Mouse (Mus musculus): ENCODE data around the gene Wnt7a.

DNA sequence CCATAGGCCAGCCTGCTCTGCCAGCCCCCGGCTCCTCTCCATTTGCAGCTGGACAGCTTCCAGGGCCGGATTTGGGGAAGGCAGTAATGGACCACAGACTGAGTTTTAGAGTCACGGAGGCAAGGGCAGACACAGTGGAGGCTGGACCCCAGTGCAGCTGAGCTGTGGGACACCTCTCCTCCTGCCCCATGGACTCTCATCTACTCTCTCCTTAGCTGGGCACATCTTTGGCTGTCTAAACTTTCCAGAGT, 64.3 kb downstream of the Wnt7a start:
- TF ChIP-seq CTCF (IDR thresholded peaks at IDR 0.05; ENCODE audit: control insufficient read depth, insufficient read depth, insufficient read length): no peak
- TF ChIP-seq USF1 (IDR thresholded peaks at IDR 0.05; ENCODE audit: low read depth): no peak
- TF ChIP-seq MAX (IDR thresholded peaks at IDR 0.05): no peak
- TF ChIP-seq MYOD1 (IDR thresholded peaks at IDR 0.05; ENCODE audit: control insufficient read depth, insufficient read length, low read depth): no peak
- TF ChIP-seq FOSL1 (IDR thresholded peaks at IDR 0.05; ENCODE audit: insufficient read depth, low read length, poor library complexity, severe bottlenecking): no peak

Data from C2C12 (cell line).